Mouse (Mus musculus) monocyte, adult 5-6 weeks (primary cell): ENCODE results near the gene Notum. TPM values are rescaled to one million over a fixed set of nuclear protein-coding genes. Genes with fewer than 3 reads are reported as not detected.

Source experiments
- ATAC-seq: fragments of 153-309, 156-312 bp; replicated peaks from 2 replicates; pipeline ENCODE4 v1.8.0; 2017; ENCODE audit warnings: mild to moderate bottlenecking; ENCODE audit not compliant: low TSS enrichment, insufficient number of reproducible peaks, severe bottlenecking, poor library complexity, low FRiP score
- total RNA-seq: library from RNA; stranded (forward); fragments of 200-1000, 200-491, 200-594 nt; gene quantifications from 3 replicates; pipeline ENCODE4 v1.2.3, GENCODE M21; 2017

Notum gene
- not detected in 3 replicates for total RNA-seq

- no peak for ATAC-seq
Measured at GRCm38 (mm10) chr11:120661076-120661460, at the start of gene Notum. Gene Notum (minus strand): TSS chr11:120661175.

GRCm38 (mm10) chr11:120710672-120711071, 49.7 kb upstream of the Notum start:
- ATAC-seq: no peak

- ATAC-seq: no peak
Measured at GRCm38 (mm10) chr11:120709551-120709950, 48.6 kb upstream of the Notum start.

GRCm38 (mm10) chr11:120707969-120708368, 47.0 kb upstream of the Notum start:
- ATAC-seq: no peak

- no peak for ATAC-seq
Measured at GRCm38 (mm10) chr11:120707225-120707624, 46.2 kb upstream of the Notum start.

- no peak for ATAC-seq
Measured at GRCm38 (mm10) chr11:120706120-120706519, 45.1 kb upstream of the Notum start.

- no peak for ATAC-seq
Measured at GRCm38 (mm10) chr11:120704486-120705325, 43.7 kb upstream of the Notum start.

GRCm38 (mm10) chr11:120703696-120704454, 42.9 kb upstream of the Notum start:
- no peak for ATAC-seq

- ATAC-seq: no peak
Measured at GRCm38 (mm10) chr11:120697741-120698140, 36.8 kb upstream of the Notum start.

GRCm38 (mm10) chr11:120696568-120696967, 35.6 kb upstream of the Notum start:
- ATAC-seq: no peak

- no peak for ATAC-seq
Measured at GRCm38 (mm10) chr11:120695641-120696040, 34.7 kb upstream of the Notum start.

GRCm38 (mm10) chr11:120695184-120695583, 34.2 kb upstream of the Notum start:
- ATAC-seq: no peak

- ATAC-seq: no peak
Measured at GRCm38 (mm10) chr11:120693461-120693860, 32.5 kb upstream of the Notum start.

- ATAC-seq: no peak
Measured at GRCm38 (mm10) chr11:120692471-120693011, 31.6 kb upstream of the Notum start.

- ATAC-seq: no peak
Measured at GRCm38 (mm10) chr11:120689365-120689764, 28.4 kb upstream of the Notum start.

GRCm38 (mm10) chr11:120686650-120687272, 25.8 kb upstream of the Notum start:
- ATAC-seq: no peak

GRCm38 (mm10) chr11:120684660-120685059, 23.7 kb upstream of the Notum start:
- ATAC-seq: no peak

- ATAC-seq: no peak
Measured at GRCm38 (mm10) chr11:120684086-120684485, 23.1 kb upstream of the Notum start.

- ATAC-seq: no peak
Measured at GRCm38 (mm10) chr11:120683536-120683935, 22.6 kb upstream of the Notum start.
